Mouse (Mus musculus): ENCODE measurements around the gene Gm10134.

The Gm10134 gene

DNA sequence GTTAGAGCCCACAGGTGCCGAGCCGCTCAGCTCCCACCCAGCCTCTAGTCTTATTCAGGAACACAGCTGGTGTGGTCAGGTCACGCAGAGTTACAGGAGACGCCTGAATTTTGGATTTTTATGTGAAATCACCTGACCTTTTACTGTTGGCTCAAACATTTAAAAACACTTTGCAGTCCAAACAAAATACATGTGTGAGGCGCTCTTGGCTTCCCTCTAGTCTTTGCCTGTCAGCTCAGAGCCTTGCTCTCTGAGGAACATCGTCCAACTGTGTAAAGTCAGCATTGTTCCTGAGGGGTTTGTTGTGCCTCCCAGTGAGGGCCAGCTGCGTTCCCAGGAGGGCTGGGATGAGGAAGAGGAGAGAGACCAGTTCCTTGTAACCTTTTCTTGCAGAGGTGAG is 24.4 kb downstream of the Gm10134 start:
- DNase-seq (ENCODE audit: inconsistent age in 2 of 2, low spot score in 1 of 2) = no peak

DNA sequence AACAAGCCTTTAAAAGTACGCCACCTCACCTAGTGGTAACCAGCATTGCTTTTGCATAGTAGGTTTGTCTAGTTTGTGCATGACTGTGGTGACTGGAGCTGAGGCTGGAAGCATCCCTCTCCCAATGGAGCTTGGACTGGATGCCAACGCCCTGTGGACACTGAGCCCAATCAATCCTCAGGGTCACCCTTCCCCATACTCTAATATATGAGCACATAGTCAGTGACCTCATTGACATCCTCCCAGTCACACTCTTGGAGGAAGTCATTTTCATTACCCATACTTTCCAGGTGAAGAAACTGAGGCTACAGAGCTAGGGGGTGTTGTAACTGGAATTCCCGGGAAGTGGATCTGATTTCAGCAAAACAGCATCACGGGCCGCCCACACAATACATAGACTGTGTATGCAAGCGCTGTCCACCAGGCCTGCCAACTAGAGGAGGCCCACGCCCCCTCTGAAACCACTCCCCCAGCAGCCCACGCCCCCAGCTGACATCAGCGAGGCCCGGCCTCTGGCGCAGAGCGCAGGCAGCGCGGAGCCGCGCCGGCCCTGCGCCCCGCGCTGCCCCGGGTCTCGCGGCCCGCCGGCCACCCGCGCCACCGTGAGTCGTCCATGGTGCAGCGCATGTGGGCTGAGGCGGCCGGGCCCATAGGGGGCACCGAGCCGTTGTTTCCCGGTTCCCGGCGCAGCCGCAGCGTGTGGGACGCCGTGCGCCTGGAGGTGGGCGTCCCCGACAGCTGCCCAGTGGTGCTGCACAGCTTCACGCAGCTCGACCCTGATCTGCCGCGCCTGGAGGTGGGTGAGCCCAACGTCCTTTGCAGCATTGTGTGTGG is 27.3 kb downstream of the Gm10134 start:
- DNase-seq (ENCODE audit: inconsistent age in 2 of 2, low spot score in 1 of 2) = peak; percentile 92 to 97

DNA sequence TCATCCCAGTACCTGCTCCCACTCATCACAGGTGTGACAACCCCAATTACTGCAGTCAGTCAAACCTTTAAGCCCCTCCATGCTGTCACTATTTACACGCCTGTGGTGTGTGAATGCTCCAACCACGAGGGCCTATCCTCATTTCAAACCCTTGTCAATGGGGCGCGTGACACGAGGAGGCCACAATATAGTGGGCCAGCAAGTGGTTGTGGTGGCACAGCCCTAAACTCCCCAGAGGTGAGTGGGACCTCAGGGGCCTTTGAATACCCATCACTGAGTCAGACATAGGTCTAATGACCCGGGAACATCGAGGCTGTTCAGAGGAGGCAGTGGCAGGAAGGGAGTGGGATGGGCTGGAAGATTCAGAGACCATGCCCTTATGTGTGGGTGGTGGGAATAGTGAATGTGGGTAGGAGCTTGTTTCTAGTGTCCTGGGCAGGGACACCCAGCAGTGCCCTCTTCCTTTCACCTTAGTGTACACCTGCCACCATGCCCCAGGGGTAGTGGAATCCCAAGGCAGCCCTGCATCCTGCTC is 28.1 kb downstream of the Gm10134 start:
- peak in 1 of 2 experiments; percentile 63 for DNase-seq (ENCODE audit: inconsistent age in 2 of 2, low spot score in 1 of 2)

DNA sequence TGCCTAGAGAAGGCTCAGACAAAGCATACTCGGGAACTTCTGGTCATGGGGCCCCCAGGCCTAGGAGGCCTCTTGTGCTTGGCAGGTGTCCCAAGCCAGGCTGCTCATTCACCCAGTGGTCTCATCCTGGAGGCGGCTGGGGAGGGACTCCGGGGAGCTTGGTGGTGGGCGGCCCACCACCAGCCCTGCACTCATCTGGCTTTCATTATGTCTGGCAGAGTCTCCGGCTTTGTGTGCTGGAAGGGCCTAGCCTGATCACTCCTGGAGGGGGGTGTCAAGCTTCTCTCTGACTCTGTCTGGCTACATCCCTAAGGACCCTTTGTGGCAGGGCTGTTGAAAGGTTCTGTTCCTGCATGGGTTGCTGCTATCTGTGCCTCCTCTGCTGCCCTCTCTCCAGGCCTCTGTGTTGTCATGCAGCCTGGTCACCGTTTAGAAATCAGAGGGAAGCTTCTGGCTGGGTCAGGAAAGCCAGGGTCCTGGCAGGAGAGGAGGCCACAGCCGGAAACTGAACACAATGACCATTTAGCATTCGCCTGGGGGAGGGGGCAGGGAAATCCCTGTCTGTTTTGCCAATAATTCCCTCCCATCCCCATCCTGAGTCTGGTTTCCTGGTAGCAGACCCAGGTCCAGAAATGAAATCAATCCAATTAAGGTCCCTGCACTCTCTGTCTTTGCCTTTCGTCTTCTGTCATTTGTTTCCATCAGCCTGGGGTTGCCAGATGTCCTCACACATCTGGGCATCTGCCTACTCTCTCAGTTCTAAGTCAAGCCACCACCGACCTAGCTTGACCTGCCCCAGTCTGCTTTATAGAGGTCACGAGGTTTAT is 28.8 kb downstream of the Gm10134 start:
- peak; percentile 53 to 73 for DNase-seq (ENCODE audit: inconsistent age in 2 of 2, low spot score in 1 of 2)

- no peak for DNase-seq (ENCODE audit: inconsistent age in 2 of 2, low spot score in 1 of 2)
These were observed 29.3 kb downstream of the Gm10134 start for GRCm38 (mm10) chr2:28535263-28535540.

- DNase-seq (ENCODE audit: inconsistent age in 2 of 2, low spot score in 1 of 2) = peak in 1 of 2 experiments; percentile 68
These were observed 29.8 kb downstream of the Gm10134 start for GRCm38 (mm10) chr2:28535650-28536049.

DNA sequence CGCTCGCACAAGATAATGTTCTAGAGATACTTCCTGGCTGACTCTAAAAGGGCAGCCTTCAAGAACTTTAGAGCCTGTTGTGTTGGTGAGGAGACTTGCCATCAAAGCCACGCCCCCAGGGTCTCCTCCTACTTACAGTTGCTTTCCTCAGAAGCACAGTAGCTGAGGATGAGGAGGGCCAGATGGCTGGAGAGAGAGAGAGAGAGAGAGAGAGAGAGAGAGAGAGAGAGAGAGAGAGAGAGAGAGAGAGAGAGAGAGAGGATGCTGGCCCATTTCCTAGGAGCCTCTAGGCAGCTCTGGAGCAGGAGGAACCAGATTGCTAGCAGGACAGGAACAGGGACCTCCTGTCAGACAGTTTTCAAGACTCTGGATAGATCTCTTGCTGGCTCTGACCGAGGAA is 30.3 kb downstream of the Gm10134 start:
- DNase-seq (ENCODE audit: inconsistent age in 2 of 2, low spot score in 1 of 2) = peak in 1 of 2 experiments; percentile 37

DNA sequence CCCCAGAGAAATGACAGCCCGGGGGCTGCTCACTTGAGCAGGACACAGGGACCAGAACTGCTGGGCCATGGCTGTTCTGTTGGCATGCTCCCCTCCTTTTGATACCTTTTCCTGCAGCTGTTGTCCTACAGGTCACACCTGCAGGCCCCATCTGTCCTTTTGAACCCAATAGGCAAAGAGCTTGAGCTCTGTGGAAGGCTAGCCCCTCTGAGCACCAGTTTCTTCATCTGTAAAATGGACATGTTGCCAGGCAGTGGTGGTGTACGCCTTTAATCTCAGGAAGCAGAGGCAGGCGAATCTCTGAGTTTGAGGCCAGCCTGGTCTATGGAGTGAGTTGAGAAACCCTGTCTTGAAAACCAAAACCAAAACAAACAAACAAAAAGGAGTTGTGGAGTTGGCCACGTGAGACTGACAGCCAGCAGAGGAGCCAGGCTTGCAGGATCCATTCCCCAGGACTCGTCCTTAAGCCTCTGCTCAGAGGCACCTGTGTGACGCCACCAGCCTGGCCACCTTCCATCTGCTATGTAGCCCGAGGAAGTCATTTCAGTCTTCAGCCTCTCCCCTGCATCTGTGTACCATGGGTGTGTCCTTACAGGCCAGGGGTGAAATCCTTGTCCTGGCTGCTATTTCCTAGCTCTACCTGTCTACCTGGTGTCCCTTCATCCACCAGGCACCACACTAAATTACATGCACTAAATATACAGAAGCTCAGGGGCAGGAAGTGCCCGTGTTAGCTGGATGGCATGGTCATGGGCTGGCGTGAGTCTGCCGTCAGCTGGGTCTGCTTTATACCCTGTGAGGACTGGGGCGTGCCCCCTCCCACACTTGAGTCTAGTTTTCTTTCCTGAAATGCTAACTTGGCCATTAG is 31.1 kb downstream of the Gm10134 start:
- DNase-seq (ENCODE audit: inconsistent age in 2 of 2, low spot score in 1 of 2) = peak in 1 of 2 experiments; percentile 30

- no peak for DNase-seq (ENCODE audit: inconsistent age in 2 of 2, low spot score in 1 of 2)
These were observed 31.7 kb downstream of the Gm10134 start for GRCm38 (mm10) chr2:28537634-28537920.

DNA sequence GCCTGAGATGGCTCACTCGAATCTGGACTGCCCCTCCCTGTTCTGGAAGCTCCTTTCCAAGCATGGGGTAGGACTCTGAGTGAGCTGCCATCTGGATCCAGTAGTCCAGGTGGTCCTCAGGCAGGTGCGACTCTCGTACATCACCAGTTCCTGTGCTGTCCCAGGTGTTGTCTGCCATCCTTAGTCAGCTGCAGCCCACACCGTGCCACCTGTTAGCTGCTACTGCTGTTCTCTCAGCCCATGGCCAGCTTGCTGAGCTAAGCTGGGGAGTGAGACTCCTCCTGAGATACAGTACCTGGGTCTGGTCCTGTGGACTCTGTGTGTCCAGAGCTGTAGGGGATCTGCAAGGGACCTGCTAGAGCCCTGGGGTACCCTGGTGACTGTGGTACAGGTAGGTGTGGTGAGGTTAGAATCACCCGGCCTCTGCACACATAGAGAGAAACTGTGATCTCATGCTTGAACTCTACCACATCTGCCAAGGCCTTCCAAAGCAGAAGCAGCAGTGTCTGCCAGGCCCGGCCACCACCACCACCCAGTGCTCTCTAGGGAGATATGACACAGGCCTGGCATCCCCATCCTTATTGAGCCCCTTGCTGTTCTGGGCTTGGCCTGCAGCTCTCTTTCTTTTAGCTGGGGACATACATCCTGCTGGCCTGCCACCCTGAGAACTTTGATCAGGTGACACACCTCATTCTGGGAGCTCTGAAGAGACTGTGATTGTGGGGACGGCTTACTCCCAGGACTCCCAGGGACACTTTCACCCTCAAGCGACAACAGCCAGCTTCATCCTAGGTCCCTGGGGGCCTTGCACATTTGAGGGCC is 32.3 kb downstream of the Gm10134 start:
- DNase-seq (ENCODE audit: inconsistent age in 2 of 2, low spot score in 1 of 2) = peak in 1 of 2 experiments; percentile 42

DNA sequence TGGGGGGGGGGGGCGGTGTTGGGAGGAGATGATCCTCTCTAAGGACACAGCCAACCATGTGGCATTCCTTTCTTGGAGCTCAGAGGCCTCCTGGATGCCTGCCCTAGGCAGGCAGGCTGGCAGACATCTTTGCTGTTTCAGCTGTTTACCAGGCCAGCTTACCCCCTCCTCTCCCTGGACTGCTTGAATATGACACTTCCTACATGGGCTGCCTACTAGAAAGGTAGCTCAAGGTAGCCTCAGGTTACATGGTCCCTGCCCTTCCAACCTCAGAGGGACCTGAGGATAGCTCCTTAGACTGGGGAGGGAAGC is 32.9 kb downstream of the Gm10134 start:
- DNase-seq (ENCODE audit: inconsistent age in 2 of 2, low spot score in 1 of 2) = no peak

GRCm38 (mm10) chr2:28539206-28539605 is 33.3 kb downstream of the Gm10134 start:
- no peak for DNase-seq (ENCODE audit: inconsistent age in 2 of 2, low spot score in 1 of 2)

GRCm38 (mm10) chr2:28539949-28540348 is 34.1 kb downstream of the Gm10134 start:
- DNase-seq (ENCODE audit: inconsistent age in 2 of 2, low spot score in 1 of 2) = peak in 1 of 2 experiments; percentile 50

DNA sequence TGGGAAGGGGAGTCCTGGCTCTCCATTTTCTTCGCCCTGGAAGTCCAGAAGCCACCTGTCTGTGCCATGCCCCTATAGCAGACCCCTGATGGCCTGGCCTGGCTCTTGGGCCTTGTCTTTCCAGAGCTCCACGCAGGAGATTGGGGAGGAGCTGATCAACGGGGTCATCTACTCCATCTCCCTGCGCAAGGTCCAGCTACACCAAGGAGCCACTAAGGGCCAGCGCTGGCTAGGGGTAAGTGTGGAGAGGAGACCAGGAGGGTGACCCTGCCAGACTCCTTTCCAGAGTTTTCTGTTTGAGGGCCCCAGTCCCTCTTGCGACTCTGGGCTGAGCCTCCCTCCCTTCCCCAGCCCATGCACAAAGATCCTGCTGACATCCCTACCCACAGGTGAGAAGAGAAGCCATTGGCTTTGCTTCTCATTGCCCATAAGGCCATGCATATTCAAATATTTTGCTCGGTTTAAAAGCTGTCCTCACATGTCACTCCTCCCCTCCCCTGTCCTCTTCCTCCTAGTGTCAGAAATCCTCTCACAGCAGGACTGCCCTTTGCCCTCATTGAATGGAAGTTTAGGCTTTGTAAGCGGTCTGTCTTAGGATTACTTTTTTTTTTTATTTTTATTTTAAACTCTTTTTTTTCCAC is 34.8 kb downstream of the Gm10134 start:
- no peak for DNase-seq (ENCODE audit: inconsistent age in 2 of 2, low spot score in 1 of 2)

DNA sequence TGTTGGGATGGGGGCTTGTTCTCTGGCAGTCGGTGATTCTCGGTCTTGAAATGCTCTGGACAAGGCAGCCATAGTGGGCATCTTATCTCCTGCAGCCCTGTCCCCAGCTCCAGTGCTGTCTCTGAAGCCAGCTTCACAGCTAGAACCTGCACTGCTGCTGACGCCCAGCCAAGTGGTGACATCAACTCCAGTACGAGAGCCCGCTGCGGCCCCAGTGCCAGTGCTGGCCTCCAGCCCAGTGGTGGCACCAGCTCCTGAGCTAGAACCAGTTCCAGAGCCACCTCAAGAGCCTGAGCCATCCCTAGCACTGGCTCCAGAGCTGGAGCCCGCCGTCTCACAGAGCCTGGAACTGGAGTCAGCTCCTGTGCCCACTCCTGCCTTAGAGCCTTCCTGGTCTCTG is 38.0 kb downstream of the Gm10134 start:
- DNase-seq (ENCODE audit: inconsistent age in 2 of 2, low spot score in 1 of 2) = peak in 1 of 2 experiments; percentile 47

DNA sequence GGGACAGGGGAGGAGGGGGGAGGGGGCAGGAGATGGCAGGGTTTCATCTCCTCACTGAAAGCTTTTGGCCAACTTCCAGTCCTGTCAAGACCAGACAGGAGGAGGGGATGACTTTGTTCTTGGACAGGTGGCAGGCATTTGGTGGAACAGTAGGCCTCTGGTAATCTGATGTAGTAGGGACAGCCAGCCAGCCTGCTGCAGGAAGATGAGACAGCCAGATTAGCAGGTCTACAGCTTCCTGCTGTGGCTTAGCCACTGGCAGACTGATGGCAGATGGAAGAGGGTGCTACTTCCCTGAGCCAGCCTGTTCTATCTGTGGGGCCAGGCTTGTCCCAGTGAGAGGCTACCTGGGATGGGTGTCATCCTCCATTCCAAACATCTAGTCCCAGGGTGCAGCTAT is 40.1 kb downstream of the Gm10134 start:
- DNase-seq (ENCODE audit: inconsistent age in 2 of 2, low spot score in 1 of 2) = no peak

- no peak for DNase-seq (ENCODE audit: inconsistent age in 2 of 2, low spot score in 1 of 2)
These were observed 40.7 kb downstream of the Gm10134 start for GRCm38 (mm10) chr2:28546560-28546959.

- peak; percentile 83 to 96 for DNase-seq (ENCODE audit: inconsistent age in 2 of 2, low spot score in 1 of 2)
These were observed 41.6 kb downstream of the Gm10134 start for GRCm38 (mm10) chr2:28547237-28548172.

DNA sequence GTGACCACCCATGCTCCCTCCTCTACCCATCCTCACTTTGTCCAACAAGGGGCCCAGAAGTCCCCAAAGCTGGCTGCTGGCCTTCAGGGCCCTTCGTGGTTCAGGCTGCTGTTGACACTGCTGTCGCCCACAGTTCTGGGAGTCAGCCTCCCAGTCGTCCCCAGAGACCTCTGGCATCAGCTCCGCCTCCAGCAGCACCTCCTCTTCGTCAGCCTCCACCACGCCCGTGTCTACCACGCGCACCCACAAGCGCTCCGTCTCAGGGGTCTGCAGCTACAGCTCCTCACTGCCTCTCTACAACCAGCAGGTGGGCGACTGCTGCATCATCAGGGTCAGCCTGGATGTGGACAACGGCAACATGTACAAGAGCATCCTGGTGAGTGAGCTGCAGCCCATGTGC is 43.3 kb downstream of the Gm10134 start:
- DNase-seq (ENCODE audit: inconsistent age in 2 of 2, low spot score in 1 of 2) = no peak
